Mouse (Mus musculus): Measurements from ENCODE around the gene Prex1. TPM values are rescaled to one million over a fixed set of nuclear protein-coding genes. Genes with fewer than 3 reads are reported as not detected.
A peak's percentile ranks its signal among the peaks of the same experiment; 100 is the strongest.
"Not testable (repeated sequence)": the region's sequence is repeated elsewhere in the genome, so short reads cannot be mapped to it uniquely, and the experiment has no call there.

Prex1 gene
- polyA plus RNA-seq, 1 experiment from 2014 or later: 10.1 TPM

DNA sequence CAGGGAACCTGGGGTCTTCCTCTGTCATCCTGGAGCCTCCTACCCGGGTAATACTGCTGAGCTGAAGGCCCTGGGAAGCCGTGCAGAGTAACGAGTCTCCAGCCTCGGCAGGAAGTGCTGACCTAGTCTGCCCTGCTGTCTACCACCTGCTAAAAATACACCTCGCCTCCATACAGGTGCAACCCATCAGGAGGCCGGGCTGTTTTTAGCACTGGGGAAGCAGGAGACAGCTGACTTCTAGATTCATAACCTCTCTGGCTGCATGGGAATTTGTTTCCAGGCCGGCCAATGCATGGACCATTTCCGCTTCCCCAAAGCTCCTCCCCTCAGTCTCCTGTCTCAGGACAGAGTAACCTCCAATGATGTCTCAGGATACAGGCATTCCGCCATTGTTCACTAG lies 187.4 kb downstream of the Prex1 start:
- H3K4me2 ChIP-seq: no peak overlapping the region
- WGBS (ENCODE audit: insufficient replicate concordance): 73% methylated on average over 9 of the region's 9 CpGs
- peaks cover 20% of the 10 kb centered on the region for H3K4me1 ChIP-seq (ENCODE audit: control insufficient read depth, insufficient read depth, low read length)
- H3K27me3 ChIP-seq (ENCODE audit: control insufficient read depth, insufficient read depth, low read length): no peaks in the 10 kb centered on the region
- no peaks in the 10 kb centered on the region for H3K36me3 ChIP-seq (ENCODE audit: control insufficient read depth, insufficient read depth, low read length)
- no peak overlapping the region for H3K4me3 ChIP-seq (ENCODE audit: low read depth, low read length)
- H3K9ac ChIP-seq (ENCODE audit: low read depth, low read length): no peak overlapping the region
- no peak for ATAC-seq (replicated peaks; ENCODE audit: insufficient number of reproducible peaks, low FRiP score, low TSS enrichment)
- peaks cover 5% of the 10 kb centered on the region for H3K9me3 ChIP-seq (replicated peaks; ENCODE audit: control insufficient read depth, low read length)
- H3K27ac ChIP-seq (ENCODE audit: low read depth, low read length): no peak overlapping the region

DNA sequence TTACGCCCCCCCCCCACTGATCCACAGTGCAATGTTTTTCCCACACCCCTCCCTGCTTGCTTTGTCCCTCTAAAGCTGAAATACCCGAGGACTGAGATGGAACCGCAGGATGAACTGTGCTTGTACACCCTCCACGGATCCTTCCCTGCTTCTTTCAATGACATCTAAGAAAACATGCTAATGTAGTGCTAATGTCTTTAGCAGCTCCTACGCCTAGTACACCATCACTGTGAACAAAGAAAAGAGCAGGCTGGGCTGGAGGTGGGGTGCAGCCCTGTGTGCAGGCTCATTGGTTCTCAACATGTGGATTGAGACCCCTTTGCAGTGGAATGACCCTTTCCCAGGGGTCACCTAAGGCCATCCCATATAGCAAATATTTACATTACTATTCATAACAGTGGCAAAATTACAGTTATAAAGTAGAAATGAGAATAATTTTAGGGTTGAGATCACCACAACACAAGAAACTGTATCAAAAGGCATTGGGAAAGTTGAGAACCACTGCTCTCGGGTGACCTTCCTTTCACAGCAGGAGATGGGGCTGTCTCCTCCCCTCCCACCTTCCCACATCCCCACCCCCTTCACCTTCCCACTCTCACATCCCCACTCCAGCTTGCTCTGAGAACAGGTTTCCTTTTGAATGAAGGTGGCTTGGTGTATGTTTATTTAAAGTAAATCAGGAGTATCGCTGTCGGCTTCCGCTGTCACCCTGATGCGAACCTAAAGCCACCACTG lies 190.3 kb downstream of the Prex1 start:
- WGBS (ENCODE audit: insufficient replicate concordance): 76% methylated on average over 10 of the region's 10 CpGs
- H3K4me1 ChIP-seq (ENCODE audit: control insufficient read depth, insufficient read depth, low read length): peaks cover 21% of the 10 kb centered on the region
- H3K36me3 ChIP-seq (ENCODE audit: control insufficient read depth, insufficient read depth, low read length): no peaks in the 10 kb centered on the region
- H3K27me3 ChIP-seq (ENCODE audit: control insufficient read depth, insufficient read depth, low read length): no peaks in the 10 kb centered on the region
- H3K27ac ChIP-seq (ENCODE audit: low read depth, low read length): peak overlapping the region; percentile 86
- H3K4me2 ChIP-seq: no peak overlapping the region
- H3K9me3 ChIP-seq (replicated peaks; ENCODE audit: control insufficient read depth, low read length): no peaks in the 10 kb centered on the region
- ATAC-seq (replicated peaks; ENCODE audit: insufficient number of reproducible peaks, low FRiP score, low TSS enrichment): no peak
- no peak overlapping the region; the same call in 1 of the 2 replicates for H3K9ac ChIP-seq (ENCODE audit: low read depth, low read length)
- H3K4me3 ChIP-seq (ENCODE audit: low read depth, low read length): no peak overlapping the region

DNA sequence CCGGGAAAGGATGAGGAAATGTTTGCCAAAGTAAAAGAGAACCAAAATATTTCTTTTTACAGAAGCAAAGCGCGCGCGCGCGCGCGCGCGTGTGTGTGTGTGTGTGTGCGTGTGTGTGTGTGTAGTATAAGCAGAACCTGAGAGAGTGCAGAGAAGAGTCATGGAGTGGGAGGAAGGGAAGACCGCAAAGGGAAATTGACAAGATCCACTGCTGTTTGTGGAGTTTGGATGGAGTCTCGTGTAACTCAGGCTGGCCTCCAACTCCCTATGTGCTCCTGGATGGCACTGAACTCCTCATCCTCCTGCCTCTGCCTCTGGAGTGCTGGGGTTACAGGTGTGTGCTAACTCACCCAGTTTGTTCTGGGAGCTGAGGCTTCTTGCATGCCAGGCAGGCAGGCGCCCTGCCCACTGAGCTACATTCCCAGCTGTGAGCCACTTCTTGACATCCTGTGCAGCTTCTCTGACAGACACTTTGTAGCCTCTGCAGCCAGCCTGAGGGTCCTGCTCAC lies 191.0 kb downstream of the Prex1 start:
- Histone ChIP-seq H3K9me3 (replicated peaks; ENCODE audit: control insufficient read depth, low read length) (no peaks in the 10 kb centered on the region), H3K4me2 (peak overlapping the region; percentile 36; the same call in 1 of the 2 replicates), H3K9ac (ENCODE audit: low read depth, low read length) (no peak overlapping the region; the same call in 1 of the 2 replicates), H3K27me3 (ENCODE audit: control insufficient read depth, insufficient read depth, low read length) (no peaks in the 10 kb centered on the region), H3K36me3 (ENCODE audit: control insufficient read depth, insufficient read depth, low read length) (no peaks in the 10 kb centered on the region), H3K4me3 (ENCODE audit: low read depth, low read length) (no peak overlapping the region), H3K4me1 (ENCODE audit: control insufficient read depth, insufficient read depth, low read length) (peaks cover 22% of the 10 kb centered on the region), H3K27ac (ENCODE audit: low read depth, low read length) (peak overlapping the region; percentile 86)
- ATAC-seq (replicated peaks; ENCODE audit: insufficient number of reproducible peaks, low FRiP score, low TSS enrichment): no peak
- 75% methylated on average over 15 of the region's 15 CpGs for WGBS (ENCODE audit: insufficient replicate concordance)

DNA sequence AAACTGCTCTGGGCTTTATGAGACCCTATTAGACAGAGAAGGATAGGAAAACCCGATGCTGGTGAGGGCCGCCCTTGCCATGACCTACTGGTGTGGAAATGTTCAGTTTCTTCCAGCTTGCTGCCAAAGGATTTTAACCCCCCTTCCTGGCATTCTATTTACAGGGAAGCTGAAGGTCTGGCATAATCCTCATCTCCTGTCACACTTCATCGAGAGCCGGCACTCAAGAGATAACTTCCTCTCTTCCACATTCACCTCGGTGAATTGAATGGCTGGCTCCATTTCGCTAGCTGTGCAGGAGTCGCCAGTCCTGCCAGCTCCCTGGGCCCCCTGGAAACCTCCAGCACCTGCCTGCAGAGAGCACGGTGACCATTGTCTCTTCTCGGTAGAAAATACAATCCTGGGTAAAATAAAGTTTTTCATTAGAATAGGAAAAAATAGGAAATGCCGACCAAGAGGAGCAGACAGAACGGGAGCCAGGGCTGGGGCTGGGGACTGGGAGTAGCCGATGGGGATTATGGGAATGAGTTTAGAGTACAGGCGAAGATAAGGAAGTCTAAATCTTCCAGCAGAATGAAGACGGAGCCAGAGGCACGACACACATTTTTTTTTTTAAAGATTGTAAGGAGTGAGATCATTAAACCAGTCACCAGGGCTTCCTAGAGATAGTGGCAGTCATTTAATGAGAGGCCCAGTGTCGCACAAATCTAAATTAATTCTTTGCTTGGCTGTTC lies 191.6 kb downstream of the Prex1 start:
- H3K9ac ChIP-seq (ENCODE audit: low read depth, low read length): no peak overlapping the region
- peak overlapping the region; percentile 36 for H3K4me2 ChIP-seq
- no peaks in the 10 kb centered on the region for H3K36me3 ChIP-seq (ENCODE audit: control insufficient read depth, insufficient read depth, low read length)
- no peak overlapping the region for H3K4me3 ChIP-seq (ENCODE audit: low read depth, low read length)
- no peak for ATAC-seq (replicated peaks; ENCODE audit: insufficient number of reproducible peaks, low FRiP score, low TSS enrichment)
- peak overlapping the region; percentile 86 for H3K27ac ChIP-seq (ENCODE audit: low read depth, low read length)
- H3K4me1 ChIP-seq (ENCODE audit: control insufficient read depth, insufficient read depth, low read length): peaks cover 26% of the 10 kb centered on the region
- 19% methylated on average over 16 of the region's 16 CpGs for WGBS (ENCODE audit: insufficient replicate concordance)
- no peaks in the 10 kb centered on the region for H3K27me3 ChIP-seq (ENCODE audit: control insufficient read depth, insufficient read depth, low read length)
- no peaks in the 10 kb centered on the region for H3K9me3 ChIP-seq (replicated peaks; ENCODE audit: control insufficient read depth, low read length)

DNA sequence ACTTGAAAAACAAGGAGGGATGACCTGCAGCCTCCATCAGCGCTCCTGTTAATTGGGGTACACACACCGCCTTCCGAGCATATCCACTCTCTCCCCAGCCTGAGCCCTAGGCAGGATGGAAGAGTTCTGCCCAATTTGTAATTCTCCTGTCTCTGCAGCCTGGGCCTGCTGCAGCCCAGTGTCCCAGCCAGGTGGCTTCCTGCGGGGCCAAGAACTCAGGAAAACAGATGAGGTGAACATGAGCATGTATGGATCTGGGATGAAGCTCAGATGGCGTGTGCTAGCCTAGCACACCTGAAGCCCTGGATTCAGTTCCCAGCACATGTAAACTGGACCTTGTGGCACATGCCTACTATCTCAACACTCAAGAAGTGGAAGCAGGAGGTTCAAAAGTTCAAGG lies 192.2 kb downstream of the Prex1 start:
- no peaks in the 10 kb centered on the region for H3K36me3 ChIP-seq (ENCODE audit: control insufficient read depth, insufficient read depth, low read length)
- no peak overlapping the region for H3K9ac ChIP-seq (ENCODE audit: low read depth, low read length)
- peaks cover 26% of the 10 kb centered on the region for H3K4me1 ChIP-seq (ENCODE audit: control insufficient read depth, insufficient read depth, low read length)
- no peaks in the 10 kb centered on the region for H3K9me3 ChIP-seq (replicated peaks; ENCODE audit: control insufficient read depth, low read length)
- no peak overlapping the region for H3K4me2 ChIP-seq
- no peaks in the 10 kb centered on the region for H3K27me3 ChIP-seq (ENCODE audit: control insufficient read depth, insufficient read depth, low read length)
- no peak overlapping the region for H3K4me3 ChIP-seq (ENCODE audit: low read depth, low read length)
- ATAC-seq (replicated peaks; ENCODE audit: insufficient number of reproducible peaks, low FRiP score, low TSS enrichment): no peak
- peak overlapping the region; percentile 86 for H3K27ac ChIP-seq (ENCODE audit: low read depth, low read length)
- 83% methylated on average over 5 of the region's 5 CpGs for WGBS (ENCODE audit: insufficient replicate concordance)

DNA sequence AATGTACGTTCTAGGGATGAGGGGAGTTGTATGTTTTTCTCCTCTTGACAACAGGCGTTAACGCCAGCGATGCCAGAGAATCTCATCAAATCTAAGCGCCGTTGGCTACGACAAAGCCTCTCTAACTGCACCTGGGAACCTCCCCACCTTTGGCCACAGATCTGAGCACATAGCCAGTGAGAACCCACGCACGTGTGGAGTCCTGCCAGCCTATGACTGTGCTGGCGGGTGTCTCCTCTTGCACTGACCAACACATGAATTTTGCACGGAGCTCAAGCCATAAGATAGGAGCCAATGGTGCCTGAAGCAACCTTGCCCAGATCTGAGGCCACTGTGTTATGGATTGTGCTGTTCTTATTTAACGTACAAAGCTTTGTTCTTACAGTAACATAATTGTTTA lies 193.1 kb downstream of the Prex1 start:
- WGBS (ENCODE audit: insufficient replicate concordance): 87% methylated on average over 12 of the region's 12 CpGs

DNA sequence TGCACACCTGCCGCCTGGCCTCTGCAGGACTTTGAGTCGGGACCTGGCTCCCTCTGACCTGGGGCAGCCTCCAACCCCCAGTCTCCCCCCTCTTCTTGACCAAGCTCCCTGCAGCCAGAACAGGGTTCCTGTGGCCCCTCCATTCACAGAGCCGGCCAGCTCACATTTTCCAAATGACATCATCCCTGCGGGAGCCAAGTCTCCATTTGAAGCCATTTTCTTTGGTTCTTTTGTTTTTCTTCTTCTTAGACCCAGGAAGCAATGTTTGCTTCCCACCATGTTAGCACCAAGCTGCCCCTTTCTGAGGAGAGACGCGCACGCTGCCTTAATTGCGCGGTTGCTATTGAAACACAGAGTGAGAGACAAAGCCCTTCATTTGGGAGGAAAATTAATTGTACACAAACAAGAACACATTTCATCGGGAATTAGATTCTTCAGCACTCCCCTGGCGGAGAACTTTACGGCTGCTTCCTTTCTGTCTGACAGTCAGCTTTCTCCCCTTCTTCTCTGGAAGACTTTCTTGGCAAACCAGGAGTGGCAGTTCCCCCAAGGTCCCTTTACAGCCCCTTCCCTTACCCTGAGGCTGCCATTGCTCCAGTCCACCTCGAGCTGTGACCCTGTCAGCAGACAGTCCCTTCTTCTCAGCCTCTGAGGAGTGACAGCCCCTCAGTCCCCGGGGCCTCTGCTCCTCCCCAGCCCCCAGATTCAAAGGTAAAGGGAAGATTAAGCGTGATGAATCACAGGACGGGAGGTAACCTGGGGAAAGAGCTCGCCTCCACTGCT lies 196.0 kb downstream of the Prex1 start:
- ATAC-seq (replicated peaks; ENCODE audit: insufficient number of reproducible peaks, low FRiP score, low TSS enrichment): not testable (repeated sequence)
- 22% methylated on average over 14 of the region's 17 CpGs for WGBS (ENCODE audit: insufficient replicate concordance)

More for the DNA sequence above, 193.1 kb downstream of the Prex1 start:
- Histone ChIP-seq H3K4me2 (no peak overlapping the region), H3K9me3 (replicated peaks; ENCODE audit: control insufficient read depth, low read length) (no peaks in the 10 kb centered on the region), H3K36me3 (ENCODE audit: control insufficient read depth, insufficient read depth, low read length) (no peaks in the 10 kb centered on the region), H3K27me3 (ENCODE audit: control insufficient read depth, insufficient read depth, low read length) (no peaks in the 10 kb centered on the region), H3K9ac (ENCODE audit: low read depth, low read length) (no peak overlapping the region), H3K27ac (ENCODE audit: low read depth, low read length) (no peak overlapping the region), H3K4me3 (ENCODE audit: low read depth, low read length) (no peak overlapping the region), H3K4me1 (ENCODE audit: control insufficient read depth, insufficient read depth, low read length) (peaks cover 28% of the 10 kb centered on the region)
- ATAC-seq (replicated peaks; ENCODE audit: insufficient number of reproducible peaks, low FRiP score, low TSS enrichment): no peak

DNA sequence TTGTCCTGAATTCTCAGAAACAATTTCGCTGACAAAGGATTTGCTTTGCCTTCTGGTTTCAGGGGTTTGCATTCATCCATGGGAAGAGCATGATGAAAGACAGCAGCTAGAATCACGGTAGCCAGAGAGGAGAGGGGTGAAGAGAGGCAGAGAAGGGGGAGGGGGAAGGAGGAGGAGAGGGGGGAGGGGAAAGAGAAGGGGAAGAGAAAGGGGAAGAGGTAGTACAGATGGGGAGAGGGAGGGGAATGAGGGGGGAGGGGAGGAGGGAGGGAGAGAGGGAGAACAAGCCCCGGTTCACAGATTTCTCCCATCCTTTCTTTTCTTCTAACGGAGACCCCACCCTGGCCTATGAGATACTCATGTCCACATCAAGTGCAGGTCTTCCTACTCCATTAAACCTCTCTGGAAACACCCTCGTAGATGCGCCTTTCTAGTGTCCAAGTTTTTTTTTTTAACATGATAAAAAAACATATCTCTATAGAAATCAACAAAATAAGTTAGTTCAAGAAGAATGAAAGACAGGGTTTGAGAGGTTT lies 196.7 kb downstream of the Prex1 start:
- H3K4me3 ChIP-seq (ENCODE audit: low read depth, low read length): no peak overlapping the region
- H3K27ac ChIP-seq (ENCODE audit: low read depth, low read length): peak overlapping the region; percentile 50; the same call in 1 of the 2 replicates

More for the DNA sequence above, 196.0 kb downstream of the Prex1 start:
- not testable (repeated sequence) for H3K9me3 ChIP-seq (replicated peaks; ENCODE audit: control insufficient read depth, low read length); H3K4me3 ChIP-seq (ENCODE audit: low read depth, low read length); H3K4me2 ChIP-seq; H3K36me3 ChIP-seq (ENCODE audit: control insufficient read depth, insufficient read depth, low read length); H3K27me3 ChIP-seq (ENCODE audit: control insufficient read depth, insufficient read depth, low read length)
- 0 out of 2 replicates have a peak overlapping the region, but pooled peaks have one; percentile 39 for H3K9ac ChIP-seq (ENCODE audit: low read depth, low read length)
- peak overlapping the region; percentile 50; the same call in 1 of the 2 replicates for H3K27ac ChIP-seq (ENCODE audit: low read depth, low read length)
- H3K4me1 ChIP-seq (ENCODE audit: control insufficient read depth, insufficient read depth, low read length): peaks cover 32% of the 10 kb centered on the region

More for the DNA sequence above, 196.7 kb downstream of the Prex1 start:
- Histone ChIP-seq H3K27me3 (ENCODE audit: control insufficient read depth, insufficient read depth, low read length) (no peaks in the 10 kb centered on the region), H3K4me1 (ENCODE audit: control insufficient read depth, insufficient read depth, low read length) (peaks cover 29% of the 10 kb centered on the region), H3K36me3 (ENCODE audit: control insufficient read depth, insufficient read depth, low read length) (no peaks in the 10 kb centered on the region), H3K9ac (ENCODE audit: low read depth, low read length) (no peak overlapping the region), H3K9me3 (replicated peaks; ENCODE audit: control insufficient read depth, low read length) (no peaks in the 10 kb centered on the region), H3K4me2 (no peak overlapping the region)
- ATAC-seq (replicated peaks; ENCODE audit: insufficient number of reproducible peaks, low FRiP score, low TSS enrichment): no peak
- 56% methylated on average over 6 of the region's 6 CpGs for WGBS (ENCODE audit: insufficient replicate concordance)

All from heart, embryonic 11.5 days (tissue).